Mouse (Mus musculus): Measurements from ENCODE around the gene 3110082J24Rik.
A peak's percentile ranks its signal among the peaks of the same experiment; 100 is the strongest.

3110082J24Rik gene

DNA sequence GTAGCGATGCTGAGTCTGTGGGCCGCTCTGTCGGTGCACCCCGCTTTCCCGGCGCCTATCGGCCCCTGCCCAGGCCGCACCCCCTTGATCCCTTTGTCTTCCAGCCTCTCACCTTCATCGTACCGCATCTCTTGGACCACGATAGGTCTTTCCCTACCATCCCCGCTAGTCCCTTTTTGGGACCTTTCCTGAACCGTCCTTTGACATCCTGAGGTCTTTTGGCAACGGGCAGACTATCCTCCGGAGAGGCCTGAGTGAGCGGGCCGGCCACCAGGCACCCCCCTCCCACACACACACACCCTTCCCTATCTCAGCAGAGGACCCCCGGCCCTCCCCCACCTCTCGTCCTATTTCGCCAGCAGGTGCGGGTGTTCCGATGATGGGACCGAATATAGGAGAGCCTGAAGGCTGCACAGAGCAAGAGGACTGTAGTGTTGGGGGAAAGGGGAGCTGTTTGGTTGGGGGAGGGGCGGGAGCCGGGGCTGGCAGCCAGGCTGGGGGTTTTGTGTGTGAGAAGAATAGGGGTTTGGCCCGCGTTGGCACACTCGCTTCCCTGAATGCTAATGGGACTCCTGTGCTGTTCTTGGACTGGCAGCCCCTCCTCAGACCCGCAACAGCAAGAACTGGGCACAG is at the start of gene 3110082J24Rik:
3110082J24Rik (minus strand) TSS at position 419 of the 633 bp plus-strand sequence.
- DNase-seq (ENCODE audit: low read depth), result no peak

DNA sequence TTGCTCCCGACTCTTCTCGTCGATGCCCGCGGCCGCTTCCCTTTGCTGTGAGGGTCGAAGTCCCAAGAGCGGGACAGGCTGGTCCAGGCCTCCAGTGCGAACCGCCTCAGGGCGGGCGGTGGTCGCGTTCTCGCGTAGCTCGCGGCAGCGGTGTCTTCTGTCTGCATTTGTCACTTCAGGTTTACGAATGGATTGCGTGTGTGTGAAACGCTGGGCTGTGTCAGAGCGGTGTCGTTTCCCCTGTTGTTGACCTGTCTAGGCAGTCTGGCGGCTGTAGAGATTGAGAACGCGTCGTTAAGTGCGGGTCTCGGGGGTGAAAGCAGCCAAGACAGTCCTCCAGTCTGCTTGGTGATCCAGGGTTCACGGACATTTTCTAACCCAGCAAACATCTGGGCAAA is 49.5 kb upstream of the 3110082J24Rik start:
- no peak for DNase-seq (ENCODE audit: low read depth)

DNA sequence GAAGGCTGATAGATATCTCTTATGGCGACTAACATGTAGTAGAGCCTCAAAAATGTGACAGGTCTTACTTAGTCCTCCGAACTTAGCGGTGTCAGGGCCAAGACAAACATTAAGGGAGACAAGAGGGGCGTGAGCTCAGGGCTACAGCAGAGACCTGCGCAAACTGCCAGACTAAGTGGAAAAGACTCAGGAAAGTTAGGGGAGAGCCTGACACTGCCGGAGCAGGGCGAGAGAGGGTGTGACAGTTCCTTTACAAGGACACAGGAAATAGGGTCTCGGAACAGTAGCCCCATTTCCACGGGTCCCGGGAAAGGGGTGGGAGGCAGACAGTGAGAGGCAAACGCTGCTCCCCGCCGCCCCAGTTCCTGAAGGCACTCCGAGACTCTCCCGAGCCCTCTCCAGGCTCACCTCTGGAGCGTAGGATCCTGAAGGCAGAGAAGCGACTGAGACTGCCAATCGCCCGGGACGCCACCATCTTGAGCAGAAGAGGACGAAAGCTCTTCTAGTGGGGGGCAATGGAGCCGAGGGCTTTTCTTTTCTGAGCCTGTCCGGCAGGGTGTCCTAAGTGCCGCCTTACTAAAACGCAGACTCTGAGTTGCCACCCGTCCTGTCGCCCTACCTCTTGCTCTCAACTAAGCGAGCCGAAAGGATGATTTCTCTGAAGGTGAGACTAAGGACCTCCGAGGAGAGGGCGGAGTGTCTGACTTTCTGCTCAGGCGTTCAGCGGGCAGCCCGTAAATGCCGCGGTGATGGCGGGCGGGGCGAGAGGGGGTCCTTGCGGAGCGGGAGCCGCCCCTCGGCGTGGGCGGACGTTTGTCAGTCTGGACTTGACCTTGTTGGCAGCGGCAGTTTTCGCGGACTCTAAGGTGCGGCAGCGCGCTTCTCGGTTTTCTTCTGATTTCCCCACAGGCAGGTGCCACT is 48.8 kb upstream of the 3110082J24Rik start, which contains the start of the genes Hadha and Hadhb:
Hadha (minus strand) TSS at position 689 of the 921 bp plus-strand sequence.
Hadhb (plus strand) TSS at position 775 of the 921 bp plus-strand sequence.
- DNase-seq (ENCODE audit: low read depth), result peak; percentile 83

DNA sequence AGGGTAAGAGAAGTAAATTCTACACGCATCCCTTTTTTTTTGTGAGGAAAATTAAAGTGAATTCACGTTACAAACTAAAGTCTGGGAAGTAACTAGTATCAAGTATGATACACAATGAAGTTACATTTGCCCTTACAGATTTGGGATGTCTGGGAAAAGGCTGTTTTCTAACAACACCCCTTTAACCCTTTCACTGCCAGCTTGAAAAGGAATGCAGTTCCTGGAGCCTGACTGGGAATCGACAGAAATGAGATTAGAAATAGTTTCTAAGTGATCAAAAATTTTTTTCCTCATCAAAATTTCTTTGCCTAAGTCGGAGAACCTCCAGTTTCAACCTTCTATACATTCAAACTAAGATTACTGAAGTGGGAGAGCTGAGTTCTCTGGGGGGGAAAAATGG is 48.1 kb upstream of the 3110082J24Rik start:
- DNase-seq (ENCODE audit: low read depth), result no peak

DNA sequence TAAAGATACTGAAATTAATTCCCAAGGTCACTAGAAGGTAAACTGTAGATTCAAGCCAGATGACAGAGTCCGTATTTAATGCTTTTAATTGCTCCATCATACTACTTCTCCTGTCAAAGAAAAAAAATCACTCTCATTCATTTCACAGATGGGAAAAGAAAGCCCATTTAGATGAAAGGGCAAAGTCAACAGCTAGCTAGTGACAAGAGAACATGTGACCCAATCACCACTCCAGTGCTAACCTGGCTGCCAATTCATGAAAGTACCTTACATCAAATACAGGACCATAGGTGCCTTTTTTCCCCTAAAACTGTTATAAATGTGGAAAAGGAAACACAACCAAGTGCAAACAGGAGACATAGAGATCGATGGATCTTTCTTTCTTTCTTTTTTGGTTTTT is 47.3 kb upstream of the 3110082J24Rik start:
- no peak for DNase-seq (ENCODE audit: low read depth)

DNA sequence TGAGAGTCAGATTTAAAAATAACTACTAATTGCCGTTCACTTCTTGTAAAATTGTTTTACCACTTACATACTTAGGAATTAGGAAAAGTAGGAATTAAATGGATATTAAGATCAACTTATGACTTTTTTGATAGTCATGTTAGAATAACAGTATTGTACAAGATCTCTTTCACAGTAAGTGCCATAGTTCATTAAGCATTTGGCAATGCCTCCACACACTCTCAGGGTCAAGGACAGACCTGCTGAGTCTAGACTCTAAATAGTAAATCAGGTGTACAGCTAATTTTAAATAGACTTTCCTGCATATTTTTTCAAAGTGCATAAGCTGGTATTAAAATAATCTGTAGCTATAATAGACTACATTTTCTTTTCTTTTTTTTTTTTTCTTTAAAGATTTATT is 46.5 kb upstream of the 3110082J24Rik start:
- DNase-seq (ENCODE audit: low read depth), result no peak

DNA sequence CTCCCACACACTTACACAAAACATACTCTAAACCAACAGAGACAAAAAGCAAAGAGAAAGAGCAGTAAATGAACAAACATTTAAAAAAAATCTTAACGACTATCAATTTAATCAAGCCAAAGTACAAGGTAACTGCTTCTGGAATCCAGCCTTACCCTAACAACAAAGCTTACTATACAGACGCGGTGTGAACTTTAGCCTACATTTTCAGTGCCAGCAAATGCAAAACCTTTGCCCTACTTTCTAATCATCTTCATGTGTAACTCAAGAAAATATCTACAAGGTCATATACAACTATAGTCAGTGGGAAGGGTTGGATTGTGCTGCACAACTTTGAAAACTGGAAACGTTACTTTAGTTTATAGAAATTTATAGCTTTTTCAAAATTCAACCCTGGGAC is 46.1 kb upstream of the 3110082J24Rik start:
- no peak for DNase-seq (ENCODE audit: low read depth)

DNA sequence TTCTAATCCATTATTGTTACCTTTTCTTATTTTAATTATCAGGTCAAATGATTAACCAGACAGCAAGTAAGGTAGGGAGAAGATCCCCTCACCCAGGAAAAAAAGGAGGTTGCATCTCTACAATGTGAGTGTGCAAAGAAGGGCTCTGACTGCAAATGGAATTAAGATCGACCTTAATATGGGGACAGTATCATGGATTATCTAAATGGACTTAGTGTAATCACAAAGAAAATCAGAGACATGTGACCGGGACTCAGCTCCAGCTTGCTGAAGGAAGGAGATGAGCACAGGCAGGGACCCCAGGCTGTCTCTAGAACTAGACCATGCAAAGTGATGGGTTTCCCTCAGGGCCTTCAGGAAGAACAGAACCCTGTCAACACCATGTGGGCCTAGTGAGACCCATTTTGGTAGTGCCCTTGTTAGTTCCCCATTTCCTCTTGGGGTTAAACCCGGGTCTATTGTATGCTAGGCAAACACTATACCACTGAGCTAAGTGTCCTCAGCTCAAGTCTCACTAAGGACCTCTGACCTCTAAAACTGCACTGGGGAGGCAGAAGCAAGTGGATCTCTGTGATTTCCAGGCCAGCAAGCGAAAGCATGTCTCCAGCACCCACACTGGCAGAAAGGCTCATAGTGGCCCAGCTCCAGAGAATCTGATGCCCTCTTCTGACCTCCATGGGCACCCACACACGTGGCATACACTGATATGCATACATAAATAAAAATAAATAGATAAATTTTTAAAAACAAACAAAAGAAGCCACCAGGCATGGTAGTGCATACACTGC is 42.4 kb upstream of the 3110082J24Rik start:
- no peak for DNase-seq (ENCODE audit: low read depth)

DNA sequence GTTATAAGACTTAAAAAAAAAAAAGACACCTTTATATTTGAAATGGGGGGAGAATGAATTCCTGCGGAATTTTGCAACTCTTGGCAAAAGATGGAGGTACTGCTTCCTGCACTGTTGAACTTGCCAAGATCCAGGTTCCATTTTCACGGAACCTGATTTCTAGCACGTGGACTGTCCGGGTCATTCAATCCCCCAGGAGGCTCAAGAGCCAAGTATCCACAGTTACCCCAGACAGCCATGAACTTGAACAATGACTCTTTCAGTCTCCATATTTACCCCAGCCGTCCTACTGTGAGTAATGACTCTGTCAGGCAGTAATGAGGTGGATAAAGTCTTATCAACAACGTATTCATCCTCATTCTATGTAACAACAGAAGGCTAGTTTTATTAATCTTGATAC is 40.6 kb upstream of the 3110082J24Rik start:
- peak; percentile 32 for DNase-seq (ENCODE audit: low read depth)

DNA sequence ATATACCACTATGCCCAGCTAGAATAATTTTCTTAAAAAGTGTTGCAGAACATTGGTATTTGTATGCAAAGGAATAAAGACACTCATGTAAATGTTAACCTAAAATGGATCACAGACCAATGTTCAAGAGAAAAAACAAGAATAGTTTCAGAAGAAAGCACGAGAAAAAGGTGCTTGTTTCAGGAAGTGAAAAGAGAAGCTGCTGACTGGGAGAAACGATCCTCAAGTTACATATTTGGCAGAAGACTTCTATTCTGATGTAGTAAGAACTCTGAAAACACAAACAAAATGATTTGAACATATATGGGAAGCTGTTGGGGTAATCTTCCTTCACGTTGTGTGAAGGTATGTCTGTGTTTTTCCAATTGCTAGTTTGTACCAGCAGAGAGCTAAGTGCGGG is 32.3 kb upstream of the 3110082J24Rik start:
- no peak for DNase-seq (ENCODE audit: low read depth)

DNA sequence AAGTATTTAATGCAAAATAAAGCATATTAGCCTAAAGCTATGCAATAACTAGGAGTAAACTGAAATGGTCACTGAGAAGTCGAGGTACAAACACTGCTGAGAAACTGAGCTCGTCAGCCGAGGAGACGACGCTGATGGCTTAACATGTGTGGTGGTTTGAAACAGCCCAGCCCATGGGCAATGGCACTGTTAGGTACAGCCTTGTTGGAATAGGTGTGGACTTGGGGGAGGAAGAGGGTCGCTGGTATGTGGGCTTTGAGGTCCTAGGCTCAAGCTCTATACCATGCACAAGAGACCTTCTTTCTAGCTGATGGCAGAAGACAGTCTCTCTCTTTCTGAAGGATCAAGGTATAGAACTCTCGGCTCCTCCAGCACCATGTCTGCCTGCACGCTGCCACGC is 31.4 kb upstream of the 3110082J24Rik start:
- DNase-seq (ENCODE audit: low read depth), result no peak

DNA sequence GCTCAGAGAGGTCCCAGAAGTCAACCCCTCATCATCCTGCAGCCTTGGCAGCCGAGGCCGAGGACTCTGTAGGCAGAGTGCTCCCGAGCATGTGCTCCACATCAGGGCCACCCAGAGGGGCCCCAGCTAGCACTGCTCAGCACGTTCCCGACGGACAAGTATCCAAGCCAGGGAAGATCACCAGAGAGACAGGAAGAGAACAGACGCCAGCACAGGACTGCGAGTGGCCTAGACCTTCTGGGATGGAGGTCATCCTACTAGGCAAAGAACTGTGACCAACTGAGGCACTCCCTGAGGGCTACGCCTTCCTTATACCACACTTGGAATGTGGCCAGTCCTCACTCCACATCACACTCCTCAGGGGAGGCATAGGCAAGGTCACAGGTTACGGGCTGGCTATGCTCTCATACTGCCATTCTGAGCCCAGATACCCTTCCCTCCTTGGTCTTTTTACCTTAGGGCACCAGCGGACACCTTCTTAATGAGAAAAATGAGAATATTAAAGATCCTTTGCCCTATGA is 29.9 kb upstream of the 3110082J24Rik start:
- DNase-seq (ENCODE audit: low read depth), result no peak

DNA sequence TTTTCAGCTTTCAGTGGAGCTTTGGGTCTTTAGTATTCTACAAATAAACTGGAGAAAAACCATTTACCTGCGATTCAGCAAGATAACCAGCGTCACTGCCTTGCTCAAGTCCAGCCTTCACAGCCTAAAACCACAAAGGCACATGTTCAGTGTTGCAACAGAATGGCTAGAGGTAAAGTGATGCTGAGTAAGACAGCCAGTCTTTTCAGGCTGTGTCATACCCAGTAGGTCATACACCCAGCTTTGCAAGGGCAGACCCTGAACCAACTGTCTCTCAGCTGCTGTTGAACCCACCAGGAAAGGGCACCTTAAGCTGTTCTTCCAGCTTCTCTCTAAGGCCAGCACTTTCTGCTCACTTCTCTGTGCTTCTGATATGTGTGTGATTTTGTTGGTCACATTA is 26.3 kb upstream of the 3110082J24Rik start:
- DNase-seq (ENCODE audit: low read depth), result no peak

DNA sequence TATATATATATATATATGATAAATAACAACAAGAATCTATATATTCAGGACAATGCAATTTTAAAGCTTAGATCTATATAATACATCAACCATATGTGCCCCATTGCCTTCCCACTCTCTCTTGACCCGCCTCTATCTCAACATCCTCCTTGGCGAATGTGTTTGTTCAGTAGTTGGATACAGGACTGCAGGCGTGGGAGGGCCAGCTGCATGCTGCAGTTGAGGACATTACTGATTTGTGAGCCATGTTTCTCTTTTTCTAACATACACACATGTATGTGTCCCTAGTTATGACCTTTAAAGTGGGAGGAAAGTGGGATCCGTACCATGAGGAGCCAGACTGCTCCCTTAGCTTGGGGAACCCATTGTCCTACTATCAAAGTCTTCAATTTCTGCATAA is 25.4 kb upstream of the 3110082J24Rik start:
- DNase-seq (ENCODE audit: low read depth), result no peak

DNA sequence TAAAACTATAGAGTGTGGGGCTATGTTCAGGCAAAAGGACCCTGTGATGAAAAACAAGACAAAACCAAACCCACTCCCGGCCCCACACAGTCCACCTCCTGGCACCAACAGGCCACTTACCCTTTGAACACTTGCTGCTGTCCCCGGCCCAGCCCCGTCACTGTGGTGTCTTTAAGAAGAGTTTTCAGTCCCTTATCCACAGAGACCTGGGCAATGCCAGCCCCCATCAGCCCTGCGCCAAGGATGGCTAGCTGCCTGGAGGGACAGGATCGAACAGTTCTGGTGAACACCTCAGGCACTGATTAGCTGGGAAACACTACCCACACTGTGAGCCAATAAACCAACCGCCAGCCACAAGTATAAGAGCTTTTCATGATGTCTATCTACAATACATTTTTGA is 22.8 kb upstream of the 3110082J24Rik start:
- no peak for DNase-seq (ENCODE audit: low read depth)

DNA sequence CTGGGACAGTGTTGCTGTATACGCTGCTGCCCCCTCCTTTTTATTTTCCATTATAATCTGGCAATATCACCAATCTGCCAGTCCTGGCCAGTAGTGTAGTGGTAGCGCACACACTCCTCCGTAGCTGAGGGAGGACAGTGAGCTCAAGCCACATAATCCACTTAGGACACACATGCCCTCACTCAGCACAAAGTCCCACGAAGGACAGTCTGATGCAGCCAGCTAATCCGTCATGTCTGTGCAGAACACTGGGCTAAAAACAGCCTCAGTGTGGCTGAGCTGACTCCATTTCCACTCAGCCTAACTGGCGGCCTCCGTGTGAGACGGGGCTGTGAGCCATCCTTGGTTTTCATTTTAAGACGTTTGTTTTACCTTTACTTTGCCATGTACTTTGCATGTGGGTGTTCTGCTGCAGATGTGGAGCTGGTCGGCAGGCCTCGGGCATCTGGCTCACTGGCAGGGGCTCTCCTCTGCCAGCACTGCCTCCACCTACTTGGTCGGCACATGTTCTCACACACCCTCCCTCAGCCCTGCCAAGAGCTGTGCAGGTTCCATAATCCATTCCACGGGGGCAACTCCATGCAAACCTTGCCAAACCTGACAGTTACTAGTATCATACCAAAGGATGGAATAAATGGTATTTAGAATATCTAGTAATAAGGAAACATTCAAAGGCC is 22.2 kb upstream of the 3110082J24Rik start:
- DNase-seq (ENCODE audit: low read depth), result no peak

DNA sequence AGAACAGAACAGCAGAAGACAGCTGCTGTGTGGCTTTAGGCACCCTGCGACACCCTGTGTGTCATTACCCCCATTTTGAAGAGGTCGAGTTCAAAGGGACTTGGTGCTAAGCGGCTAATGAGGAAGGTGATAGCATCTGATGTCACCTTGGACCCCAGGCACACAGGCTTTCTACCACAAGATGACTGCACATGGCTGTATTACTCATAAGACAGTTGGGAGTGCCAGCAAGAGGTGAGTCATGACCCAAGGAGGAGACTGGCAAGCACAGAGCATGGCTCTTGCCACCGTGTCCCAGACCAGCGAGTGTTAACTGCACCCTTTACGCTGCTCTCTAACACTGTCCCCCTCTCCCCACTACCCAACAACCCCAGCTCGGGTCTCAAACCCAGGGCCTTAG is 20.9 kb upstream of the 3110082J24Rik start:
- peak; percentile 72 for DNase-seq (ENCODE audit: low read depth)

DNA sequence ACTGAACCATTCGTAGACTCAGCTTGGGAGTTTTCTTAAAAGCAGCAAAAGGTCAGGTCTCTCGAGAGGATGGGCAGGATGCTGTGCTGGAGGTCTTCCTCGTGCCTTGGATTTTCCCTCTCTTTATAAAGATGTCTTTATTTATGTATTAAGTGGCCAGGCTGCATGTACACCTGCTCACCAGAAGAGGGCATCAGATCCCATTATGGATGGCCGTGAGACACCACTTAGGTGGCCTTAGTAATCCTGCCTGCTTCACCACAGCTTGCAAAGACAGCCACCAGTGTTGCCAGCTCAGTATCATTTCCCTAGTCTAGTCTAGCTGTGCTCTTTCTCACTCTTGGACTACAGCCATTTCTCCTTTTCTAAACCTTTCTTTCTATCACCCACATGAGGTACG is 19.7 kb upstream of the 3110082J24Rik start:
- no peak for DNase-seq (ENCODE audit: low read depth)

DNA sequence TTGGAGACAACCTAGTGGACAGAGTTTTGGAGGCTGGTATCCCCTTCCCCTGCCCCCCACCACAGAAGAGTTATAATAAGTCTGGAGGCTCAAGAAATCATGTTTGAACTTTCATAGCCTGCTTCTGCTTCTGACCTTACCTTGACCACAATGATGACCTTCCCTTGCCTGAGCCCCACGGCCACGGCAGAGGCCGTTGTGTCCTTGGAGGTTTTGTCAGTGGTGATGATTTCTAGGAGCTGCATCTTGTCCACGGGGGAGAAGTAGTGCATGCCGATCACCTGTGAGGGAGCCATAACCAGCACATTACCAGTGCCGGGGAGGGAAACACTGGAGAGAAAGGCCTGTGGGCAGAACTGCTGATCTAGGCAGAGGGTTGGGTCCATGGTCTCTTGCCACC is 16.6 kb upstream of the 3110082J24Rik start:
- DNase-seq (ENCODE audit: low read depth), result no peak

DNA sequence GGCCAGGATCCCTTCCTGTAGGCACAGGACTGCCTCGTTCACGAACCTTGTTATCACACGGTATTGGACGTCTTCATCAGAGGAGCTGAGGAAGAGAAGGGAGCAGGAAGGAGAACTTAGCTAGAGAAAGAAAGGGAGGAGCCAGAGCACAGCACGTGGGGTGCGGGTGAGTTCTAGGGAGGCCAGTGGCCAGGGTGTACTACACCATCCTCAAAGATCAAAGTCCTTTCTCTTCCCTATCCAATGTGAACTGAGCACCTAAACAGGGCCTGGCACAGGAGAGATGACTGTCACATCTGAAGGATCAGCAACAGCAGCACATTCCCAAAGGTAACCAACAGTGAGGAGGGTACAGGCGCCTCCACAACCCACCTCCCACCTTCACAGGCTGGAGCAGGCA is 14.2 kb upstream of the 3110082J24Rik start:
- DNase-seq (ENCODE audit: low read depth), result no peak

DNA sequence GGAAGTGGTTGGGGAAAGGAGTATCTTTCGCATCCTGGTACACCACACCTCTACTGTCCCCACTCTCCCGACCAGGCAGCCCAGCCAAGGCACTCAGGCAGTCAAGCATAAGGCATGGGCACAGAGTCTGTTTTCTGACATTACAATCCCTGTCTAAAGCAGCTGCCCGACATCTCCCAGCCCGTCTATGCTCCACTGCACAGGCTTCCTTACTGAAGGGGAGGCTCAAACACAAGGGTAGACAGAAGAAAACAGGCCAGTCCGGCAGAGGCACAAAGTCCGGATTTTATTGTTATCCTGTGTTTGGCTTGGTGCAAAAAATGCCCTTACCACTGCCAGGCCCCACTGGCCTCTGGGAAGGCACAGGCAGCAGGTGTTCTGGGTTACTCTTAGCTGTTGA is 13.3 kb upstream of the 3110082J24Rik start:
- no peak for DNase-seq (ENCODE audit: low read depth)

DNA sequence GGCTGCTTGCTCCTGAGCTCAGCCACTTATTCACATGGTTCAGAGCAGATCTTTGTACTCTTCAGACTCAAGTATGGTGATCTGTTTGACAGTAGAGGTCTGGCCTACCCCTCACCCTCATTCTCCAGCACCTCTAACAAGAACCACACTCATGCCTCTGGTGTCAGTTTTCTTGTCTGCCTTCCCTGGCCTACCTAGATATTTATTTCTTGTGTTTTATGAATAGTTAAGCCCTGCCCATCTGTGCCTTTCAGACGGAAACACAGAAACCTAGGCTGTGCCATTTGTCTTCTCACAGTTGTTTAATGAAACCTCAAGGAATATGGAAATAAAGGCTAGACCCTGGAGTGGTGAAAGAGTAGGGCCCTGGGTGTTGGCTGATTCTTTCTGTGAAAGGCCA is 12.1 kb upstream of the 3110082J24Rik start:
- no peak for DNase-seq (ENCODE audit: low read depth)

Data from fibroblast of lung, adult 2 months (primary cell).